8 mouse cellular contexts compared by ENCODE assay signal in genomic region chr5:120560616-120561311, GRCm38 (mm10). TPM values are rescaled to one million over a fixed set of nuclear protein-coding genes. Genes with fewer than 3 reads are reported as not detected.
DNase-seq lines count a peak whose midpoint lies in the region; ATAC-seq lines count a peak whose summit lies in the region.

No protein-coding gene starts in this region.

- no peak overlapping the region for H3K4me3 ChIP-seq in forebrain, embryonic 16.5 days (replicated peaks; ENCODE audit: low read length)

- 20% methylated on average over 16 of the region's 16 CpGs for WGBS in forebrain, embryonic 16.5 days

- no peaks in the 10 kb centered on the region for H3K9me3 ChIP-seq in forebrain, embryonic 16.5 days (ENCODE audit: control insufficient read depth, low read length)

- DNase-seq in NIH3T3 (ENCODE audit: low read depth), result peak; percentile 89
- peak; percentile 83 to 88 for DNase-seq in cerebellum, adult 18-20 months
- peak; percentile 75 to 83 for DNase-seq in heart, postnatal 36 days
- DNase-seq in layer of hippocampus, adult 9-11 months, result peak; percentile 57
- peak; percentile 53 to 77 for DNase-seq in lung, postnatal 4 days
- peak; percentile 41 to 43 for DNase-seq in right cerebral cortex, adult 2 months (ENCODE audit: low spot score in 2 of 2)
- no peak for DNase-seq in spleen, adult 12 weeks (ENCODE audit: low spot score)

- intact Hi-C loops in heart, postnatal 36 days (cut with DNase I), result loop anchor here (5.0 kb wide), 1 partner anchor 43 kb away; no protein-coding TSS in a partner anchor

- no peak overlapping the region for H3K27ac ChIP-seq in forebrain, embryonic 16.5 days (ENCODE audit: low read length)

- H3K9ac ChIP-seq in forebrain, embryonic 16.5 days (replicated peaks; ENCODE audit: low read depth, low read length), result no peak overlapping the region

- H3K4me2 ChIP-seq in forebrain, embryonic 16.5 days (ENCODE audit: low read length), result no peak overlapping the region

- H3K27me3 ChIP-seq in forebrain, embryonic 16.5 days (replicated peaks; ENCODE audit: control insufficient read depth, insufficient read depth, low read length), result no peaks in the 10 kb centered on the region

- ATAC-seq in forebrain, embryonic 16.5 days, result peak; percentile 51

- peaks cover 23% of the 10 kb centered on the region for H3K4me1 ChIP-seq in forebrain, embryonic 16.5 days (replicated peaks; ENCODE audit: control insufficient read depth, insufficient read depth, low read length)

- no peaks in the 10 kb centered on the region; the same call in 1 of the 2 replicates for H3K36me3 ChIP-seq in forebrain, embryonic 16.5 days (ENCODE audit: control insufficient read depth, insufficient read depth)

RNA-seq across cellular contexts. Expression of gene Tpcn1, which starts 27.7 kb away (rescaled TPM):
- 15.4 and 18.3 TPM in 2 replicates for polyA plus RNA-seq in forebrain, embryonic 16.5 days (2015; fragmentation: Nextera tagmentation; extraction: Ambion mirVana)
- 10 to 100 TPM; 32.5 to 36.0 TPM for total RNA-seq in heart, postnatal 36 days (2021)

RNA-seq across cellular contexts. Expression of gene Iqcd, which starts 28.1 kb away (rescaled TPM):
- polyA plus RNA-seq in forebrain, embryonic 16.5 days (2015; fragmentation: Nextera tagmentation; extraction: Ambion mirVana), result 0.98 and 1.0 TPM in 2 replicates
- not detected for total RNA-seq in heart, postnatal 36 days (2021)

RNA-seq across cellular contexts. Expression of gene Slc8b1, which starts 49.8 kb away (rescaled TPM):
- 1.9 and 2.0 TPM in 2 replicates for polyA plus RNA-seq in forebrain, embryonic 16.5 days (2015; fragmentation: Nextera tagmentation; extraction: Ambion mirVana)
- 10 to 100 TPM; 12.5 to 13.9 TPM for total RNA-seq in heart, postnatal 36 days (2021)

RNA-seq across cellular contexts. Expression of gene Rita1, which starts 51.6 kb away (rescaled TPM):
- 21.2 and 26.9 TPM in 2 replicates for polyA plus RNA-seq in forebrain, embryonic 16.5 days (2015; fragmentation: Nextera tagmentation; extraction: Ambion mirVana)
- total RNA-seq in heart, postnatal 36 days (2021), result 10 to 100 TPM; 15.0 to 17.1 TPM

RNA-seq across cellular contexts. Expression of gene Ddx54, which starts 51.8 kb away (rescaled TPM):
- polyA plus RNA-seq in forebrain, embryonic 16.5 days (2015; fragmentation: Nextera tagmentation; extraction: Ambion mirVana), result 49.2 and 49.3 TPM in 2 replicates
- 10 to 100 TPM; 22.2 to 24.3 TPM for total RNA-seq in heart, postnatal 36 days (2021)
